Mouse (Mus musculus) limb, embryonic 14.5 days (tissue): ENCODE results near the gene Mkrn3. TPM values are rescaled to one million over a fixed set of nuclear protein-coding genes. Genes with fewer than 3 reads are reported as not detected.

Source experiments
- ATAC-seq: fragments of 200-750 bp; cut with Nextera tagmentation; 2 replicates; pipeline ENCODE4 v1.8.0; 2017; ENCODE audit warnings: low read depth, moderate number of reproducible peaks, moderate TSS enrichment; ENCODE audit not compliant: low FRiP score
- DNase-seq: peaks from one replicate; pipeline ENCODE4 v3.0.0-alpha.2; 2015; ENCODE audit warnings: low spot score
- H3K27ac ChIP-seq: fragments of 300-500 bp; sonication (generic); replicated peaks from 2 replicates; pipeline ENCODE4 v1.5.1; 2014; ENCODE audit warnings: low read depth, mild to moderate bottlenecking, low read length, moderate library complexity, mixed read lengths
- H3K27me3 ChIP-seq: fragments of 300-500 bp; sonication (generic); 2 replicates; pipeline ENCODE4 v1.6.1; 2014; ENCODE audit warnings: low read length, mixed read lengths; ENCODE audit not compliant: control insufficient read depth, insufficient read depth
- H3K36me3 ChIP-seq: fragments of 300-500 bp; sonication (generic); 2 replicates; pipeline ENCODE4 v1.6.1; 2014; ENCODE audit warnings: mild to moderate bottlenecking, low read length, moderate library complexity, mixed read lengths; ENCODE audit not compliant: control insufficient read depth, insufficient read depth
- H3K4me1 ChIP-seq: fragments of 300-500 bp; sonication (generic); 2 replicates; pipeline ENCODE4 v1.6.1; 2014; ENCODE audit warnings: antibody characterized with exemption, low read length, mixed read lengths; ENCODE audit not compliant: control insufficient read depth, insufficient read depth
- H3K4me2 ChIP-seq: fragments of 300-500 bp; sonication (generic); replicated peaks from 2 replicates; pipeline ENCODE4 v1.6.1; 2014; ENCODE audit warnings: low read depth, mild to moderate bottlenecking, low read length, moderate library complexity; ENCODE audit not compliant: severe bottlenecking
- H3K4me3 ChIP-seq: fragments of 300-500 bp; sonication (generic); replicated peaks from 2 replicates; pipeline ENCODE4 v1.5.1; 2014; ENCODE audit warnings: low read length
- H3K9ac ChIP-seq: fragments of 300-500 bp; sonication (generic); 2 replicates; pipeline ENCODE4 v1.6.1; 2014; ENCODE audit warnings: mild to moderate bottlenecking, low read depth, low read length, moderate library complexity; ENCODE audit not compliant: severe bottlenecking
- H3K9me3 ChIP-seq: fragments of 300-500 bp; sonication (generic); 2 replicates; pipeline ENCODE4 v1.6.1; 2016; ENCODE audit warnings: low read length; ENCODE audit not compliant: control insufficient read depth
- POLR2A ChIP-seq: fragments of 200-500 bp; IDR thresholded peaks from 2 replicates; pipeline ENCODE4 v1.8.0; 2012; ENCODE audit warnings: inconsistent platforms, mild to moderate bottlenecking, moderate library complexity, borderline replicate concordance; ENCODE audit not compliant: insufficient read depth, insufficient read length; ENCODE audit errors: extremely low read depth
- WGBS: fragments of 180-500 bp; shearing (Covaris S2); extraction: QIAGEN DNeasy Blood & Tissue Kit; methylation state at CpG from one replicate; pipeline ENCODE4 v1.1.7; 2014; 5-methylcytosine and 5-hydroxymethylcytosine counted together
- polyA plus RNA-seq, 2 experiments: library from polyadenylated mRNA; depleted of rRNA in 1 of 2; stranded (reverse) in 1 of 2; unstranded in 1 of 2; fragments of >200 nt; fragmentation: Nextera tagmentation in 1 of 2; extraction: Ambion mirVana in 1 of 2; gene quantifications; 2 replicates each; pipeline versions ENCODE4 v1.2.1 to v1.2.3; 2012 to 2014

Gene Mkrn3
- polyA plus RNA-seq (2012; rRNA removed) (7.4 and 7.7 TPM in 2 replicates), polyA plus RNA-seq (2014; fragmentation: Nextera tagmentation; extraction: Ambion mirVana) (6.5 and 6.8 TPM in 2 replicates)

DNA sequence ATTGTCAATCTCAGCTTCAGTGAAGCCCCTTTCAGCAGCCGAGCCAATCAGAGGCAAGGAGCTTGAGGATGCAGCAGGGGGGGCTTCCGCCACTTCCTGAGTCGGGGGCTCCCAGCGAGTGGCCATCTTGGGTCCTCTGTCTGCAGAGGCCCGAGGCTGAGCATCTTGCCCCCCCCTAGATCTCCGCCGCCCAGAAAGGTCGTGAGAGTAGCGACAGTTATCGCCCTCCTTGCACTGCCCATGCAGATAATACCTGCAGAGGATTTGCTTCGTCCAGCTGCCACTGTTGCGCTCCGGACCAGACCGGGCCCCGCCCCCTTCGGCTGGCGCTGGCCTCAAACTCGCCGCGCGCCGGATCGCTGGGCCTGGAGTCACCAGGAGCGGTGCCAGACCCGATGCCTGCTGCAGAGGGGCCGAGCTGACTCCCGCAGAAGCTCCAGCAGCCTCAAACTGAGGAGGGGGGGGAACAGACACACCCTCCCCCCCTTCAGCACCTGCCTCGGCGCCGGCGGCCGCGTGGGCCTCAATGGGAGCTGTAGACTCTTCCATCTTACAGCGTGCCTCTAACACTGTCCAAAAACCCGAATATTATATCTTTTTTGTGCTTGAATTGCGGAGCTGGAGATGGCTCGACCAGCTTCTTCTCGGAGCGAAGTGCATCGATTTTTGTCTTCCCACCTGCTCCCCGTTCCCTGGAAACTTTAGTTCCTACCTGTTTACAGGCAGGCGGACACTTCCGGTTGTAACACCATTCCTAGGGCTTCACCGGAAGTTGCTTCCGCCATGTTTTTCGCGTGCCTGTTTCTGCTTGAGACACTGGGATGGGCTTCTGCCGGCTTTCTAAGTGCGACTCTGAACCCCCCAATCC, at the start of gene Mkrn3:
Gene Mkrn3 (minus strand): TSS at position 647 of the 868 bp plus-strand sequence.
- Histone ChIP-seq H3K36me3 (no peaks in the 10 kb centered on the region), H3K27me3 (no peaks in the 10 kb centered on the region), H3K4me3 (peak within 1 kb of the TSS; percentile 72), H3K4me1 (peaks cover 3% of the 10 kb centered on the region; the same call in 1 of the 2 replicates), H3K9me3 (0 out of 2 replicates have a peak, but pooled peaks cover 8% of the 10 kb centered on the region), H3K4me2 (peak within 1 kb of the TSS; percentile 62), H3K27ac (peak within 1 kb of the TSS; percentile 67), H3K9ac (peak within 1 kb of the TSS; percentile 75)
- WGBS, result 26% methylated on average over 47 of the region's 49 CpGs
- peak; percentile 89 for ATAC-seq
- TF ChIP-seq POLR2A, result no peak
- peak; percentile 86 for DNase-seq

DNA sequence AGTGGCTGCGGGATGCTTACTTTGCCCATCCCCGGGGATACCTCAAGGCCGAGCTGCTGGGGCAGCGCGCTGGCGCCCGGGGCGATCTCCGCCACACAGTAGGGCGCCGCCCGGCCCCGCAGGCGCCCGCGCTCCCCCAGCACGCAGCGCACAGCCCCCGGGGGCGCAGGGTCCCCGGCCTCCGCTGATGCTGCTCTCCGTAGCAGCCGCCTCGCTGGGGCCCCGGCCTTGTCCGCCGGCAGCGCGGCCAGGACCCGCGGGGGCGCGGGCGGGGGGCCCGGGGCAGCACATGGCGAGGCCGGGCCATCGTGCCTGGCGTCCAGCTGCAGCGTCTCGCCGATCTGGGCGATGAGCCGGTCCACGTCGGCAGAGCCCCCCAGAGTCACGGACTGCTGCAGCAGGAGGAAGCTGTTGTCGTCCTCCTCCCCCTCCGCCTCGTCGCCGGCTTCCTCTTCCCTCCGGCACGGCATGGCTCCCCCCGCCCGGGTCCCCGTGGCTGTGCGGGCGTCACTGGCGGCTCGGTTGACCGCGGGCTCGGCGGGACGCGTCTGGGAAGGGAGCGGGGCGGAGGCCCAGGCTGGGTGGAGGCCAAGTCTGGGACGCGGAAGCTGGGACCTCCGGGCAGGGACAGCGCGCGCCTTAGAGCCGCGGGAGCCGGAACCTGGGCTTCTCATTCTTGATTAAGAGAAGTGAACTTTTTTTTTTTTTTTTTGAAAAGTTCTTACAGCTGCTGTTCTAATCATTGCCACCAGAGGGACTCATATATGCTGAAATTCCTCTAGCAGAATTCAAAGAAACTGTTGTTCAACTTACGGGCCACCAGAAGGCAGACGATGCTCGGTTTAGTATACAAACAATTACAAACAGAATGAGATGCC, 44.2 kb upstream of the Mkrn3 start, which contains the start of gene Peg12:
Gene Peg12 (minus strand): TSS at position 633 of the 878 bp plus-strand sequence.
- Histone ChIP-seq H3K9ac (peak within 1 kb of the TSS; percentile 87), H3K4me1 (no peaks in the 10 kb centered on the region), H3K9me3 (no peaks in the 10 kb centered on the region), H3K4me3 (peak within 1 kb of the TSS; percentile 55), H3K27me3 (no peaks in the 10 kb centered on the region), H3K27ac (peak within 1 kb of the TSS; percentile 89), H3K36me3 (no peaks in the 10 kb centered on the region), H3K4me2 (peak within 1 kb of the TSS; percentile 56)
- DNase-seq, result peak; percentile 73
- TF ChIP-seq POLR2A, result no peak
- 15% methylated on average over 45 of the region's 82 CpGs for WGBS
- ATAC-seq, result peak; percentile 79

DNA sequence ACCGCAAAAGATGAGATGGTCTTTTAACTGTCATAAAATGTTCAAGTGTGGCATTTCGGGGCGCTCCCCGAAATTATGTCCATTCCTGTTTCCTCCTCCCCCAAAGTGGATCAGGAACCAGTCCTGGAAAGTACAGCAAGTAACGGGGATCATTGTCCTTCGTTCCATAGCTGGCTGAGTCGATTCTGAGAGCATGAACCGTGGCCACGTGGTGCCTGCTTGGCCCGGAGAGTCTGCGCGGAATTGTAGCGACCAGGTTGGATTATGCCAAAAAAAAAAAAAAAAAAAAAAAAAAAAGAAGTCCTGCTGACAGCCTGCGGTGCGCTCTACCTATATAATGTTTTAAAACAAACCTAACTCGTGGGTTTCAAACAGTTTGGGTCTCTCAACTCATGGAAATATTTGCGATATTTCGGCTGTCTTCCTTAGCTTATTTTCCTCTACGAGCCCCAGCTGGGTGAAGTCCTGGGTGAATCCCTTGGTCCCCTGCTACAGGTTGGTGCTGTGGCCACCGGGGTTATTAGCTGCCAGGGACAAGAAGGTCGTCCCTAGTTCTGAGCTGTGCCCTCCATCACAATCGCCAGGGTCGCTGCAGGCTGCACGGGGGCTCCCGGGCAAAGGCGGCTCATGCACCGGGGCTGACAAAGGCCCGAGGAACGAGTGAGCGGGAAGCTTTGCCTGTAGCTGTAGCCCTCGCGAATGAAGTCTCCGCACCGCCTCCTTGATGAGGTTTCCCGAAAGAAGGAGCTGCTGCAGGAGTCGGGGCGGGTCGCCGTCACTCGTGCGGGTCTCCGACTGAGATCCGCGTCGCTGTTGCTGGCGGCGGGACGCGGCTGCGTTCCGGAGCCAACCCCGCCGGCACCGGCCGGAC, 43.3 kb upstream of the Mkrn3 start:
- Histone ChIP-seq H3K9ac (peak overlapping the region; percentile 87), H3K4me3 (peak overlapping the region; percentile 55), H3K36me3 (no peaks in the 10 kb centered on the region), H3K4me2 (peak overlapping the region; percentile 56), H3K27ac (peak overlapping the region; percentile 89), H3K27me3 (no peaks in the 10 kb centered on the region), H3K4me1 (no peaks in the 10 kb centered on the region), H3K9me3 (no peaks in the 10 kb centered on the region)
- DNase-seq, result peak; percentile 29
- 29% methylated on average over 51 of the region's 55 CpGs for WGBS
- TF ChIP-seq POLR2A, result no peak
- 0 out of 2 replicates have a peak, but pooled peaks have one; percentile 19 for ATAC-seq

DNA sequence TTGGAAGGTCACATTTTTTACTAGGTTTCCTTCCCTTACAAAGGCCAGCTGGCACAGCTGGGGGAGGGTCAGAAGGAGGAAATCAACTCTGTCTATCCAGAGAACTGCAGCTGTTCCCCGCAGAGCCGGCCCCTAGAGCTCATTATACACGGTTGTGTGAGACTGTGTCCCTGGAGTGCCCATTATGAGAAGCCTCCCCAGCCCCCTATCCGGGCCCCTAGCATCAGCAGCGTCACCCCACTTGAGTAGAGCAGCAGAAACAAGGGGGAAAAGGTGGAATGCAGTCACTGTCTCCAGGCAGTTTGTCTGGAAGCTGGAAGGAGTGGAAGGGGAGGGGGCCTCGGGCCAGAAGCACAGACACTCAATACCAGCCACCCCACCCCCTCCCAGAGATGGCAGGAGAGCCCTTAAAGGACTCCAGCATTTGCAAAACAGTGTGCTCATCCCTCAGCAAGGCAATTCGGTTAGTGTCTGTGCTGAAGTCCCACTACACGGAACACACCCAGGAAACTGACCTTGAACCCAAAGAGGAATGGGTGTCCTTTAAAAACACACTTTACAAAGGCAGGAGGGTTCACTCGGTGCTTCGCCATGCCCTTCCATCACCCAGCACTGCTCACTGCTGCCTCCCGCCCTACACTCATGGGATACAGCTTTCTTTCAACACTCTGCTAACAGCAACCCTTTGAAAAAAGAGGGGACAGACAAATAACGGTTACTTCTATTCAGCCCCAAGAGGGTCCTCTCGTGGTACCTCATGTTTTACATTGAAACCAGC, 42.5 kb upstream of the Mkrn3 start:
- TF ChIP-seq POLR2A, result no peak
- ATAC-seq (peak; percentile 72), DNase-seq (peak; percentile 51)
- Histone ChIP-seq H3K27ac (peak overlapping the region; percentile 65), H3K9me3 (no peaks in the 10 kb centered on the region), H3K4me1 (no peaks in the 10 kb centered on the region), H3K36me3 (no peaks in the 10 kb centered on the region), H3K9ac (peak overlapping the region; percentile 87), H3K4me2 (peak overlapping the region; percentile 56), H3K27me3 (no peaks in the 10 kb centered on the region), H3K4me3 (peak overlapping the region; percentile 55)
- WGBS, result 27% methylated on average over 13 of the region's 13 CpGs
